Mouse (Mus musculus): ENCODE measurements around the gene Prkd2. TPM values are rescaled to one million over a fixed set of nuclear protein-coding genes. Genes with fewer than 3 reads are reported as not detected.

Prkd2 gene
- polyA plus RNA-seq (2016; fragmentation: Nextera tagmentation; extraction: Ambion mirVana), result 8.8 and 9.3 TPM in 2 replicates

GRCm38 (mm10) chr7:16842645-16843063 lies at the start of gene Prkd2:
TSS of gene Prkd2 (plus strand) at chr7:16842902.
- Histone ChIP-seq H3K27me3 (no peaks in the 10 kb centered on the region), H3K4me2 (replicated peaks) (peak within 1 kb of the TSS; percentile 92), H3K9me3 (replicated peaks) (no peaks in the 10 kb centered on the region), H3K27ac (peak within 1 kb of the TSS; percentile 73), H3K4me1 (peaks cover 31% of the 10 kb centered on the region), H3K36me3 (peaks cover 40% of the 10 kb centered on the region), H3K4me3 (peak within 1 kb of the TSS; percentile 51), H3K9ac (peak within 1 kb of the TSS; percentile 76)
- ATAC-seq (ENCODE audit: low FRiP score), result peak; percentile 85
- whole genome bisulfite sequencing, result under 1% methylated on average over 29 of the region's 32 CpGs

GRCm38 (mm10) chr7:16793010-16793725 lies 49.5 kb upstream of the Prkd2 start:
- H3K9ac ChIP-seq, result no peak overlapping the region
- no peak overlapping the region for H3K27ac ChIP-seq
- H3K27me3 ChIP-seq, result no peaks in the 10 kb centered on the region
- H3K4me2 ChIP-seq (replicated peaks), result no peak overlapping the region
- 93% methylated on average over 19 of the region's 19 CpGs for WGBS
- H3K4me1 ChIP-seq, result no peaks in the 10 kb centered on the region
- no peak for ATAC-seq (ENCODE audit: low FRiP score)
- H3K36me3 ChIP-seq, result peaks cover 13% of the 10 kb centered on the region
- no peak overlapping the region for H3K4me3 ChIP-seq
- H3K9me3 ChIP-seq (replicated peaks), result no peaks in the 10 kb centered on the region

- no peak overlapping the region for H3K9ac ChIP-seq
- H3K9me3 ChIP-seq (replicated peaks), result no peaks in the 10 kb centered on the region
- peaks cover 22% of the 10 kb centered on the region for H3K36me3 ChIP-seq
- no peak overlapping the region for H3K4me3 ChIP-seq
- 95% methylated on average over 5 of the region's 5 CpGs for WGBS
- no peaks in the 10 kb centered on the region for H3K27me3 ChIP-seq
- no peaks in the 10 kb centered on the region for H3K4me1 ChIP-seq
- no peak for ATAC-seq (ENCODE audit: low FRiP score)
- H3K27ac ChIP-seq, result no peak overlapping the region
- H3K4me2 ChIP-seq (replicated peaks), result no peak overlapping the region
These were observed 47.8 kb upstream of the Prkd2 start for GRCm38 (mm10) chr7:16794886-16795285.

- WGBS, result 30% methylated on average over 8 of the region's 8 CpGs
- peak; percentile 48 for ATAC-seq (ENCODE audit: low FRiP score)
These were observed 38.2 kb upstream of the Prkd2 start for GRCm38 (mm10) chr7:16804409-16805028.

GRCm38 (mm10) chr7:16807936-16808335 lies 34.8 kb upstream of the Prkd2 start:
- peaks cover 15% of the 10 kb centered on the region; the same call in 1 of the 2 replicates for H3K36me3 ChIP-seq
- whole genome bisulfite sequencing, result 88% methylated on average over 9 of the region's 9 CpGs

More at GRCm38 (mm10) chr7:16804409-16805028, 38.2 kb upstream of the Prkd2 start:
- H3K27ac ChIP-seq, result no peak overlapping the region
- H3K27me3 ChIP-seq, result no peaks in the 10 kb centered on the region
- no peaks in the 10 kb centered on the region for H3K9me3 ChIP-seq (replicated peaks)
- peaks cover 15% of the 10 kb centered on the region; the same call in 1 of the 2 replicates for H3K36me3 ChIP-seq
- no peak overlapping the region for H3K4me3 ChIP-seq
- H3K4me1 ChIP-seq, result no peaks in the 10 kb centered on the region
- H3K9ac ChIP-seq, result no peak overlapping the region
- H3K4me2 ChIP-seq (replicated peaks), result no peak overlapping the region

GRCm38 (mm10) chr7:16808647-16809046 lies 34.1 kb upstream of the Prkd2 start:
- Histone ChIP-seq H3K9ac (no peak overlapping the region), H3K36me3 (peaks cover 15% of the 10 kb centered on the region; the same call in 1 of the 2 replicates), H3K4me1 (peaks cover 25% of the 10 kb centered on the region), H3K27ac (no peak overlapping the region), H3K9me3 (replicated peaks) (no peaks in the 10 kb centered on the region), H3K4me3 (no peak overlapping the region), H3K27me3 (peaks cover 34% of the 10 kb centered on the region), H3K4me2 (replicated peaks) (no peak overlapping the region)
- no peak for ATAC-seq (ENCODE audit: low FRiP score)
- 85% methylated on average over 9 of the region's 9 CpGs for WGBS

More at GRCm38 (mm10) chr7:16807936-16808335, 34.8 kb upstream of the Prkd2 start:
- peaks cover 30% of the 10 kb centered on the region for H3K27me3 ChIP-seq
- peaks cover 19% of the 10 kb centered on the region for H3K4me1 ChIP-seq
- ATAC-seq (ENCODE audit: low FRiP score), result no peak
- no peak overlapping the region for H3K4me2 ChIP-seq (replicated peaks)
- H3K9ac ChIP-seq, result no peak overlapping the region
- no peaks in the 10 kb centered on the region for H3K9me3 ChIP-seq (replicated peaks)
- H3K27ac ChIP-seq, result no peak overlapping the region
- H3K4me3 ChIP-seq, result no peak overlapping the region

GRCm38 (mm10) chr7:16809739-16810138 lies 33.0 kb upstream of the Prkd2 start:
- H3K4me2 ChIP-seq (replicated peaks), result no peak overlapping the region
- peaks cover 34% of the 10 kb centered on the region for H3K27me3 ChIP-seq
- no peak overlapping the region for H3K27ac ChIP-seq
- peaks cover 15% of the 10 kb centered on the region; the same call in 1 of the 2 replicates for H3K36me3 ChIP-seq
- H3K9ac ChIP-seq, result no peak overlapping the region
- no peak overlapping the region for H3K4me3 ChIP-seq
- 27% methylated on average over 10 of the region's 10 CpGs for WGBS
- ATAC-seq (ENCODE audit: low FRiP score), result no peak
- peaks cover 35% of the 10 kb centered on the region for H3K4me1 ChIP-seq
- no peaks in the 10 kb centered on the region for H3K9me3 ChIP-seq (replicated peaks)

GRCm38 (mm10) chr7:16810399-16810919 lies 32.2 kb upstream of the Prkd2 start:
- no peak for ATAC-seq (ENCODE audit: low FRiP score)
- Histone ChIP-seq H3K9ac (peak overlapping the region; percentile 53; the same call in 1 of the 2 replicates), H3K4me2 (replicated peaks) (peak overlapping the region; percentile 67), H3K4me3 (peak overlapping the region; percentile 42), H3K4me1 (peaks cover 42% of the 10 kb centered on the region), H3K27ac (no peak overlapping the region), H3K36me3 (peaks cover 15% of the 10 kb centered on the region; the same call in 1 of the 2 replicates), H3K9me3 (replicated peaks) (no peaks in the 10 kb centered on the region), H3K27me3 (peaks cover 34% of the 10 kb centered on the region)
- WGBS, result 53% methylated on average over 28 of the region's 28 CpGs

GRCm38 (mm10) chr7:16810920-16811648 lies 31.6 kb upstream of the Prkd2 start:
- H3K27ac ChIP-seq, result peak overlapping the region; percentile 75
- peak; percentile 20; the same call in 1 of the 2 replicates for ATAC-seq (ENCODE audit: low FRiP score)
- 5% methylated on average over 87 of the region's 90 CpGs for WGBS
- H3K4me3 ChIP-seq, result peak overlapping the region; percentile 42
- peak overlapping the region; percentile 67 for H3K4me2 ChIP-seq (replicated peaks)
- H3K9ac ChIP-seq, result peak overlapping the region; percentile 53
- H3K9me3 ChIP-seq (replicated peaks), result no peaks in the 10 kb centered on the region
- peaks cover 34% of the 10 kb centered on the region for H3K27me3 ChIP-seq
- H3K36me3 ChIP-seq, result peaks cover 15% of the 10 kb centered on the region; the same call in 1 of the 2 replicates
- peaks cover 45% of the 10 kb centered on the region for H3K4me1 ChIP-seq

- WGBS, result 9% methylated on average over 17 of the region's 17 CpGs
- H3K27ac ChIP-seq, result peak overlapping the region; percentile 75
- peak overlapping the region; percentile 42 for H3K4me3 ChIP-seq
These were observed 31.0 kb upstream of the Prkd2 start for GRCm38 (mm10) chr7:16811649-16812070.

GRCm38 (mm10) chr7:16812505-16812904 lies 30.2 kb upstream of the Prkd2 start:
- Histone ChIP-seq H3K4me1 (peaks cover 48% of the 10 kb centered on the region), H3K27me3 (peaks cover 34% of the 10 kb centered on the region), H3K9me3 (replicated peaks) (no peaks in the 10 kb centered on the region), H3K4me2 (replicated peaks) (no peak overlapping the region), H3K9ac (no peak overlapping the region), H3K36me3 (peaks cover 9% of the 10 kb centered on the region; the same call in 1 of the 2 replicates), H3K4me3 (no peak overlapping the region), H3K27ac (no peak overlapping the region)
- no peak for ATAC-seq (ENCODE audit: low FRiP score)
- 83% methylated on average over 2 of the region's 2 CpGs for WGBS

More at GRCm38 (mm10) chr7:16811649-16812070, 31.0 kb upstream of the Prkd2 start:
- no peak for ATAC-seq (ENCODE audit: low FRiP score)
- Histone ChIP-seq H3K27me3 (peaks cover 34% of the 10 kb centered on the region), H3K9me3 (replicated peaks) (no peaks in the 10 kb centered on the region), H3K36me3 (peaks cover 11% of the 10 kb centered on the region; the same call in 1 of the 2 replicates), H3K4me1 (peaks cover 45% of the 10 kb centered on the region), H3K9ac (peak overlapping the region; percentile 53), H3K4me2 (replicated peaks) (peak overlapping the region; percentile 67)
